Mouse (Mus musculus) megakaryocyte, embryonic 14.5 days (primary cell): ENCODE results near the gene Cyp4f17.

Experiments used
- FLI1 ChIP-seq: IDR thresholded peaks from 2 replicates; pipeline ENCODE4 v1.6.1; 2012; ENCODE audit warnings: low read length, inconsistent platforms, mixed read lengths
- GATA1 ChIP-seq: IDR thresholded peaks from 3 replicates; pipeline ENCODE4 v1.6.1; 2012; ENCODE audit warnings: mixed read lengths, low read length, inconsistent platforms, borderline replicate concordance

- TF ChIP-seq GATA1 (no peak), FLI1 (no peak)
These were observed 28.6 kb upstream of the Cyp4f17 start for GRCm38 (mm10) chr17:32477204-32477603.
